Mouse (Mus musculus): ENCODE measurements around the gene Sec61b. TPM values are rescaled to one million over a fixed set of nuclear protein-coding genes. Genes with fewer than 3 reads are reported as not detected.

Sec61b gene
- polyA plus RNA-seq, 1 experiment from 2014 or later: 378 TPM

DNA sequence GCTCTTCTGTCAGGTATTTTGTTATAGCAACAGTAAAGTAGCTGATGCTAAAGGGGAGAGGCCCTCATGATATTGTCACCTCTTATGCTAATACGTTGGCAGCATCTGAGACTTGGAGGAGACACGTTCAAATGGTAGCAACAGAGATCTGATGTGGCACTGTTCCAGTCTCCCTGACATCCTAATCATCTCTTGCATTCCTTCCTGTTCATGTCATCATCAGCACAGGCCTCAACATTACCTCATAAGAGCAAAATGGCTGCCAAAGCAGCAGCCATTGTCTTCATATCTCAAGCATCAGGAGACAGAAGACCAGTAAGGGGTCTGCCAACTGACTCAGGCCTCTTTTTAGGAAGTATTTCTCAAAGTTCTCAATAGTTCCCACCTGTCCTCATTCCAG is 20.2 kb downstream of the Sec61b start:
- no peaks in the 10 kb centered on the region for H3K9me3 ChIP-seq (replicated peaks)
- H3K27me3 ChIP-seq (ENCODE audit: low read depth, poor library complexity, severe bottlenecking): no peaks in the 10 kb centered on the region
- no peak overlapping the region for H3K27ac ChIP-seq (replicated peaks)
- H3K4me3 ChIP-seq: no peak overlapping the region
- WGBS: 81% methylated on average over 2 of the region's 2 CpGs
- no peak for DNase-seq (ENCODE audit: low spot score)
- H3K4me1 ChIP-seq: peaks cover 22% of the 10 kb centered on the region
- H3K36me3 ChIP-seq: no peaks in the 10 kb centered on the region

DNA sequence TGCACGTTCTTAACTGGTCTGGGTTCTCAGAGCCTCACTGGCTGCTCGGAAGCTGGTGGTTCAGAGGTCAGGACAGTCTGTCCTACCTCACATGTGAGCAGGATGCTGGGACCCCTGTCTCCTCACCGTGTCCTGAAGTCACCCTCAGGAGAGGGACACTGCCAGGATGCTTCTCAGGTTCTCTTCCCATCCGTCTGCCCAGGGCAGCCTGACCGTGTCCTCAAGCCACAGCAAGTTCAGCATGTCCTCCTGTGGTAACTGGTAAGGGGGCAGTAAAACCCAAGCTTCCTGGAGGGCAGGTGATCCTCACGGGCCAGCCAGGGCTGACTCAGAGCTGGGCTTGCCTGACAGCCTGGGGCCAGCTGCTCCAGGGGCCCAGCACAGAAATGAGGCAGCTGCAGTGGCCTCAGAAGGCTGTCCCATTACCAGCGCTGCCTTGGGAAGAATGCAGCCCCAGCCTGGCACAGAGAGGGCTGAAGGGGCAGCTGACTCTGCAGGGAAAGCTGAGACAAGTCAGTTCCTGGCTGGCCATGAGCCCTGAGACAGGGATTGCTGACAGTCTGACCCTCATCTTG is 23.4 kb downstream of the Sec61b start:
- 74% methylated on average over 7 of the region's 7 CpGs for WGBS
- H3K36me3 ChIP-seq: no peaks in the 10 kb centered on the region
- no peak overlapping the region for H3K27ac ChIP-seq (replicated peaks)
- no peak overlapping the region for H3K4me3 ChIP-seq
- H3K4me1 ChIP-seq: no peaks in the 10 kb centered on the region
- no peaks in the 10 kb centered on the region for H3K9me3 ChIP-seq (replicated peaks)
- no peaks in the 10 kb centered on the region for H3K27me3 ChIP-seq (ENCODE audit: low read depth, poor library complexity, severe bottlenecking)
- DNase-seq (ENCODE audit: low spot score): no peak

DNA sequence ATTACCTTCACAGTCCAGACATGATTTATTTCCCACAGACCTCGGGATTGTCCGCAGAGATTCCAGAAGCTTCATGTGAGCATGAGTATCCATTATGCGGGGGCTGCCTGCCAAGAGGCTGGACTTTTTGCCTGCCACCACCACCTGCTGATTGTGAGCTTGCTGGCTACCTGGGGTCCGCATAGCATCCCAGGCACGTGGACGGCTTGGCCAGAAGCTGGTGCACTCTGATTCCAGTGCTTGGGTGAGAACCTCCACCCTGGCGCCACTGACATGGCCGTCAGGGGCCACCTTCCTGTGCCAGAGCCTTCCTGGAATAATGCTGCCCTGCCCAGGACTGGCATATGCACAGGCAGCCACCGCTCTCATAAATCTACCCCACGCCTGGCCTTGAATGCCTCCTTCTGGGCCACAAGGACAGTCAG is 24.7 kb downstream of the Sec61b start:
- no peak for DNase-seq (ENCODE audit: low spot score)
- no peak overlapping the region for H3K27ac ChIP-seq (replicated peaks)
- H3K27me3 ChIP-seq (ENCODE audit: low read depth, poor library complexity, severe bottlenecking): no peaks in the 10 kb centered on the region
- no peaks in the 10 kb centered on the region for H3K36me3 ChIP-seq
- no peaks in the 10 kb centered on the region for H3K9me3 ChIP-seq (replicated peaks)
- WGBS: 83% methylated on average over 10 of the region's 10 CpGs
- H3K4me3 ChIP-seq: no peak overlapping the region
- no peaks in the 10 kb centered on the region for H3K4me1 ChIP-seq

DNA sequence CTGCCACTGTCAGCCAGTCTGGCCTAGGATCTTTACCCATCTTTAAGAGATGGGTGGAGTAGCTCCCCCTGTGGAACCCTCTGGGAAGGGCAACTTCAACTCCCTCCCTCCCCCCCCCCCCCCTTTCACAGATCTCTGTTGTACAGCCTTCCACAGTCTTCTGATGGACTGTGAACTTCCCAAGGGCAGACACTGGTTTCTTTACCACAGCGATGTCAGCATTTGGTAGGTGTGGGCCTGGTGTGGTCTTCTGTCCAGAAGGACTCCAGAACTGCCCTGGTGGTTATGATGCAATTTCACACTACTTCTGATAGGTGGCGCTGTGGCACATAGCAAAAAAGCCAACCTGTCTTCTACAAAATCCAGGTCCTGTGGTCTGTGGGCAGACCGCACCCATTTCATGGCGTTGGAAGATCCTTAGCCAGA is 28.1 kb downstream of the Sec61b start:
- Histone ChIP-seq H3K27me3 (ENCODE audit: low read depth, poor library complexity, severe bottlenecking) (no peaks in the 10 kb centered on the region), H3K4me1 (no peaks in the 10 kb centered on the region), H3K36me3 (no peaks in the 10 kb centered on the region), H3K4me3 (no peak overlapping the region), H3K9me3 (replicated peaks) (no peaks in the 10 kb centered on the region), H3K27ac (replicated peaks) (no peak overlapping the region)
- 33% methylated on average over 4 of the region's 4 CpGs for WGBS
- peak; percentile 50 for DNase-seq (ENCODE audit: low spot score)

DNA sequence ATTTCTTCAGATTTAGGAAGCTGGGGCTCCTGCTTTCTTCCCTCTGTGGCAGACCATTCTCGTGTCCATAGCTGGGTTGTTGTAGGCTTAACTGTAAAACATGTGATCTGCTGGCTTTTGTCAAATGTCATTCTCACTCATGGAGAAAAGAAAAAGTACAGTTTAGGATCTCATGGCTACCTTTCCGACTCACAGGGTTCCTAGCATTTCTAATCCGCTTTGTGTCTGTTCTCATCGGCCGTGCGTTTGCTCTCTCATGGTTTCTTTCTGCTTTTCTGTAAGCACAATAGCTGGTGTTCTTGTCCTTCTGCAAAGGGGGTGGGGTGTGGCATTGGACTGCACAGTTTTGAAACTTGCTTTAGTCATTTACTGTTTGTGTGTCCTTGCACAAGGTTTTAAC is 28.6 kb downstream of the Sec61b start:
- DNase-seq (ENCODE audit: low spot score): no peak

DNA sequence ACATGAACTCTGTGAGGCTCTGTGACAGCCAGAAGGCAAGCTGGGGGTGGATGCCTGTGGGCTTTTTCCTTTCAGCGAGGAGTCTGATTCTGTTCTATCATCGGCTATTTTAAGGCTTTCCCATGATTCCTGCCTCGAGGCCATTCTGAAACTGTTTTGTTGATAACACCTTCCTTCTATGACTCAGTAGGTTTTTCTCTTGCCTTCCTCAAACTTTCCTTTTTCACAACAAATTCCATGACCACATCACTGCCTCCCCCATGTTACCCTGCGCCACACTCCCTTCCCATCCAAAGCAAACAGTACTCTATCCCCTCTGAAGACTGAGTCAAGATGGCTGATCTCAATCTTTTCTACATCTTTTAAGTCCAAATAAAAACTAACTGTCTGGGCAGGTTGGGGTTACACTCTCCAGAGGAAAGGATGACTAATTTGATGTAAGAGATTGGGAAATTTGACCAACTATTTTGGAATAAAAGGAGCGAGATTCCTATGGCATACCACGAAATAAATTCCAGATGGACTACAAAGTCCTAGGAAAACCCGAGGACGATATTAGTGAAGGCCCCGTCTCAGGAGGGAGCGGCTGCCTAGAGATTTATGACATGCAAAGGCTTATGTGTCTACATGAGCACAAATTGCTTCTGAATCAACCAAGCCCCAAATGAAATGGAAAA is 30.5 kb downstream of the Sec61b start:
- DNase-seq (ENCODE audit: low spot score): no peak
- WGBS: 88% methylated on average over 10 of the region's 10 CpGs

More for the DNA sequence above, 28.6 kb downstream of the Sec61b start:
- Histone ChIP-seq H3K36me3 (no peaks in the 10 kb centered on the region), H3K4me1 (no peaks in the 10 kb centered on the region), H3K4me3 (no peak overlapping the region), H3K9me3 (replicated peaks) (no peaks in the 10 kb centered on the region), H3K27ac (replicated peaks) (no peak overlapping the region), H3K27me3 (ENCODE audit: low read depth, poor library complexity, severe bottlenecking) (no peaks in the 10 kb centered on the region)
- 84% methylated on average over 6 of the region's 6 CpGs for WGBS

DNA sequence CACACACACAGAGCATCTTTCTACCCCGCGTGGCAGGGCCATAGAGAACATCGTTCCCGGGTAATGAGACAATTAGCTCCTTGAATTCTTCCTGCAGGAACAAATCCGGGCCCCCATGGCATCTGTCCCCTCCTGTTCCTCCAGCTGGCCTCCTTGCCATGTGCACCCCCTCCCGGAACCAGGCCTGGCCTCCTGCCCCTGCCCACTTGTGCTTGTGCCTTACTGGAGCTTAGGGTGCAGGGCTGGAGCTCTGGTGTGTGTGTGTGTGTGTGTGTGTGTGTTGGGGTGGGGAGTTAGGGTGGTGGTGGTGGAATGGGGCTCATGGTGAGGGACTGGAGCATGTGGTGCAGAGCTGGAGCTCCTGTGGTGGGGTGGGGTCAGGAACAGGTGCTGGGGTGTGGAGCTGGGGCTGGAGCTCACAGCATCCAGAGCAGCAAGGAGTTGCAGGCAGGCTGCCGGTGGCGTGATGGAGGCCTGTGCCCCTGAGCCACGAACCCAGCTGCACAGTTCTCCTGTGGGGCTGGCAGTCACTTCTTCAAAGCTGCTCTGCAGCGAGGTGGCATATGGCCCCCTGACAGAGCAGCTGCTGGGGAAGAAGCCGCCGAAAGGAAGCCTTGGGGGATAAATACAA is 44.2 kb downstream of the Sec61b start:
- Histone ChIP-seq H3K27ac (replicated peaks) (peak overlapping the region; percentile 28), H3K36me3 (no peaks in the 10 kb centered on the region), H3K4me3 (no peak overlapping the region), H3K27me3 (ENCODE audit: low read depth, poor library complexity, severe bottlenecking) (no peaks in the 10 kb centered on the region), H3K9me3 (replicated peaks) (no peaks in the 10 kb centered on the region), H3K4me1 (0 out of 2 replicates have a peak, but pooled peaks cover 7% of the 10 kb centered on the region)
- WGBS: 76% methylated on average over 12 of the region's 12 CpGs
- no peak for DNase-seq (ENCODE audit: low spot score)

More for the DNA sequence above, 30.5 kb downstream of the Sec61b start:
- no peaks in the 10 kb centered on the region for H3K27me3 ChIP-seq (ENCODE audit: low read depth, poor library complexity, severe bottlenecking)
- no peaks in the 10 kb centered on the region for H3K36me3 ChIP-seq
- no peaks in the 10 kb centered on the region for H3K9me3 ChIP-seq (replicated peaks)
- H3K27ac ChIP-seq (replicated peaks): no peak overlapping the region
- H3K4me1 ChIP-seq: no peaks in the 10 kb centered on the region
- no peak overlapping the region for H3K4me3 ChIP-seq

DNA sequence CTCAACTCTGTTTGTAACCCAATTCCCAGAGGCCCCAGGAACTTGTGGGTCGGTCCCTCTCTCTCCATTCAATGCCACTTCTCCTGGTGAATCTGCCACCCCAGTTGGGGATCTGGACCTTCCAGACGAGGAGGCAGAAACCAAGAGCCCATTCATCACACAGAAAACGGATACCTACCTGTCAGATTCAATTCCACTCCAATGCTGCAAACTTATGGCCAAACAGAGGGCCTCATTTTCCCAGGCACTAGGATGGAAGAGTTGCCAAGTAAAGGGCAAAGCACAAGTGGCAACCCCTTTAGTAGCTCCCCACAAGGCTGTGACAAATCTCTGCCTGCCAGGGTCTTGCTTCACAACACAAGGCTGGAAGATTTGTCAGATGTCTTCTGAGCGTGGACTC is 45.6 kb downstream of the Sec61b start:
- Histone ChIP-seq H3K9me3 (replicated peaks) (no peaks in the 10 kb centered on the region), H3K4me3 (no peak overlapping the region), H3K27me3 (ENCODE audit: low read depth, poor library complexity, severe bottlenecking) (no peaks in the 10 kb centered on the region), H3K27ac (replicated peaks) (no peak overlapping the region), H3K4me1 (0 out of 2 replicates have a peak, but pooled peaks cover 7% of the 10 kb centered on the region), H3K36me3 (no peaks in the 10 kb centered on the region)
- 73% methylated on average over 4 of the region's 4 CpGs for WGBS
- DNase-seq (ENCODE audit: low spot score): no peak

DNA sequence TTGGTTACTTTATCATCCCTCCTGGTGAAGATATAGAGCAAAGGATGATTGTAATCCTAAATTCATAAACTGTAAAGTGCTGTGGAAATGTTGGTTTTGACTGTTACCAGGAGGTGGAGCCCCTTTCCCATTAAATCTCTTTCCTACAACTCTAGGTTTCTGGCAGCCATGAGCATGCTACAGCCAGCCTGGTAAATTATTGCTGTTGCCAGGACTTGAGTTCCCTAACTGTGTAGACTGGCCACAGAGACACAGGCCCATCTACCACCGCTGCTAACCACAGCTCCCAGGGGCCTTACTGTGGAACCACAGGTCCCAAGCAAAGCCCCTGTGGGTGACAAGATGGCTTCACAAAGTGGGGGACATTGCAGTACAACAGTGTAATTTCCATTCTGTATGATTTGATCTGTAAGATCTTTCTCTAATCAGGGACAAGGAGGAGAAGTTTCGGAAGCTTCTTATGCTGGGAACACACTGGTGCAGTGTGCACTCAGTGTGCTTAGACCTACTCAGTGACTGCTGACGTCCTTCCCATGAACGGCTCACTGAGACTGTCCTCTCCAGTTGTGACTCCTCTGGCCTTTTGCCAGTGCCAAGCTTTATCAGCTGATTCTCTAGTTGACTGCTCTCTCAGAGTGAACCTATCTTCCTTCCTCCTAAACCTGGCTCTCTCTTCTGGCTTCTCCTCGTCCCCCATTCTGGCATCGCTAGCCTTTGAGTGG is 47.6 kb downstream of the Sec61b start:
- DNase-seq (ENCODE audit: low spot score): no peak
- Histone ChIP-seq H3K27ac (replicated peaks) (no peak overlapping the region), H3K4me1 (0 out of 2 replicates have a peak, but pooled peaks cover 7% of the 10 kb centered on the region), H3K36me3 (no peaks in the 10 kb centered on the region), H3K9me3 (replicated peaks) (no peaks in the 10 kb centered on the region), H3K27me3 (ENCODE audit: low read depth, poor library complexity, severe bottlenecking) (no peaks in the 10 kb centered on the region), H3K4me3 (no peak overlapping the region)
- 89% methylated on average over 6 of the region's 6 CpGs for WGBS

DNA sequence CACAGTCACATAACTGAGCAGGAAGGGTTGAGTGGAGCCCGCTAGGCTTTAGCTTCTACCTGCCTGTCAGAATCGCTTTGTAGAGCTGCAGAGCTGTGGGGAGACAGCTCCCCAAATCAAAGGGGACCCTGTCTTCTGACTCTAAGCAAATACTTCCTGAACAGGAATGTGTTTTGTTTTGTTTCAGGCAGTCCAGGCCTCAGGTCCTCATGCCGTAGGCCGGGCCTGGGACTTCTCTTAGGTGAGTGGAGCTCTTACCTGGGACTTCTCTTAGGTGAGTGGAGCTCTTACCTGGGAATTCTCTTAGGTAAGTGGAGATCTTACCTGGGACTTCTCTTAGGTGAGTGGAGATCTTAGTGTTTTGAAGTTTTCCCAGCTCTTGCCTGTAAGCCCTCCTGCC is 55.4 kb downstream of the Sec61b start:
- DNase-seq (ENCODE audit: low spot score): no peak
- WGBS: 95% methylated on average over 4 of the region's 4 CpGs

More for the DNA sequence above, 55.4 kb downstream of the Sec61b start:
- Histone ChIP-seq H3K27me3 (ENCODE audit: low read depth, poor library complexity, severe bottlenecking) (no peaks in the 10 kb centered on the region), H3K27ac (replicated peaks) (no peak overlapping the region), H3K9me3 (replicated peaks) (no peaks in the 10 kb centered on the region), H3K4me3 (no peak overlapping the region), H3K36me3 (no peaks in the 10 kb centered on the region), H3K4me1 (0 out of 2 replicates have a peak, but pooled peaks cover 2% of the 10 kb centered on the region)
